ENCODE assay signal across 12 mouse cellular contexts in the genomic region with DNA sequence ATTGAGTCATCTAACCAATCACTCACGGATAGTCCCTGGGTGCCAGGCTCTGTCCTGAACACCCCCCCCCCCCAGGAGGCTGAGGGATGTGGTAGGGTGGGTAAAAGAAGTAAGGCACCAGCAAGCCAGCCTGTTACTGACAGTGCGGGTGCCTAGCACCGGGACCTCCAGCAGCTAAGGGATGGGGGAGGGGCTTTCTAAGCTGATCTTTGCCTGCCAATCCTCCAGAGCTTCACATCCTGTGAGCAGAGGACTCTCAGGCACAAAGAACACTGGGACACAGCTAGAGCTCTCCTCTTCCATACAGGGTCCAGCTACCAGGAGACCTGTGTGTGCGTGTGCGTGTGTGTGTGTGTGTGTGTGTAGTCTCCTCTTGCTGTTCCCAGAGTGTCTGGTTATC.
DNase-seq lines count a peak whose midpoint lies in the region; ATAC-seq lines count a peak whose summit lies in the region.
"Had no signal": no experiment of that assay in that cellular context is flagged by ENCODE, and none has a peak within 500 bp of the region (broad histone marks: within the 10 kb centered on the region; RNA-seq: fewer than 3 reads in every experiment).

No protein-coding gene starts in this region.

- no peak overlapping the region for H3K4me3 ChIP-seq in forebrain, embryonic 15.5 days
- no peak overlapping the region for H3K4me3 ChIP-seq in midbrain, embryonic 12.5 days

- H3K36me3 ChIP-seq in forebrain, embryonic 15.5 days, result no peaks in the 10 kb centered on the region
- H3K36me3 ChIP-seq in midbrain, embryonic 12.5 days, result no peaks in the 10 kb centered on the region

- no peaks in the 10 kb centered on the region for H3K9me3 ChIP-seq in forebrain, embryonic 15.5 days
- H3K9me3 ChIP-seq in midbrain, embryonic 12.5 days, result no peaks in the 10 kb centered on the region

- no peaks in the 10 kb centered on the region for H3K27me3 ChIP-seq in forebrain, embryonic 15.5 days
- peaks cover 23% of the 10 kb centered on the region; the same call in 1 of the 2 replicates for H3K27me3 ChIP-seq in midbrain, embryonic 12.5 days

- DNase-seq in ZHBTc4 (ENCODE audit: low read depth, low spot score) (peak; percentile 14), MN1 (ENCODE audit: low spot score) (no peak)
- peak; percentile 32 to 34 for DNase-seq in cerebellum, postnatal 10 days
- DNase-seq in urinary bladder, adult 18-20 months (ENCODE audit: low spot score in 2 of 2), result no peak
- DNase-seq in lung, postnatal 36 days, result no peak
- no peak for DNase-seq in heart, adult 11 months
- DNase-seq: adrenal gland, postnatal 36 days; heart, postnatal 10 days; kidney, adult 8-10 months; right cerebral cortex, postnatal 25 days had no signal

- H3K4me2 ChIP-seq in forebrain, embryonic 15.5 days (replicated peaks), result no peak overlapping the region
- H3K4me2 ChIP-seq in midbrain, embryonic 12.5 days (replicated peaks), result peak overlapping the region; percentile 25; the same call in 1 of the 2 replicates

- peak; percentile 62 for ATAC-seq in forebrain, embryonic 15.5 days (replicated peaks)
- peak; percentile 54; the same call in 1 of the 2 replicates for ATAC-seq in midbrain, embryonic 12.5 days (ENCODE audit: low FRiP score, low read depth)

- H3K4me1 ChIP-seq in forebrain, embryonic 15.5 days, result peaks cover 30% of the 10 kb centered on the region
- H3K4me1 ChIP-seq in midbrain, embryonic 12.5 days, result peaks cover 36% of the 10 kb centered on the region

- WGBS in forebrain, embryonic 15.5 days, result 18% methylated on average over 5 of the region's 5 CpGs
- whole genome bisulfite sequencing in midbrain, embryonic 12.5 days, result 18% methylated on average over 5 of the region's 5 CpGs

- no peak overlapping the region for H3K9ac ChIP-seq in forebrain, embryonic 15.5 days (replicated peaks)
- H3K9ac ChIP-seq in midbrain, embryonic 12.5 days (replicated peaks), result 0 out of 2 replicates have a peak overlapping the region, but pooled peaks have one; percentile 28

- no peak overlapping the region for H3K27ac ChIP-seq in forebrain, embryonic 15.5 days (replicated peaks)
- no peak overlapping the region for H3K27ac ChIP-seq in midbrain, embryonic 12.5 days (replicated peaks)

Comparison
In these comparisons a context has a peak if more than half of its experiments do, and no peak if none do; other contexts are left out.
1. DNase-seq: peak in ZHBTc4 (single experiment) and cerebellum, postnatal 10 days (2 of 2); none in MN1 (single experiment), urinary bladder, adult 18-20 months (0 of 2), lung, postnatal 36 days (single experiment) and heart, adult 11 months (single experiment).